Mouse (Mus musculus) megakaryocyte-erythroid progenitor cell, adult 5 weeks (primary cell): Measurements from ENCODE around the gene Gfap. TPM values are rescaled to one million over a fixed set of nuclear protein-coding genes. Genes with fewer than 3 reads are reported as not detected.

Source experiments
- polyA plus RNA-seq: library from polyadenylated mRNA; stranded (reverse); fragments of >175 nt; gene quantifications from 2 replicates; pipeline ENCODE4 v1.2.3, GENCODE M21; 2012

Gene Gfap
- polyA plus RNA-seq: 0.02 and 0.06 TPM in 2 replicates

GRCm38 (mm10) chr11:102900763-102901162 lies at the start of gene Gfap:
Gfap (minus strand) TSS chr11:102900912.

DNA sequence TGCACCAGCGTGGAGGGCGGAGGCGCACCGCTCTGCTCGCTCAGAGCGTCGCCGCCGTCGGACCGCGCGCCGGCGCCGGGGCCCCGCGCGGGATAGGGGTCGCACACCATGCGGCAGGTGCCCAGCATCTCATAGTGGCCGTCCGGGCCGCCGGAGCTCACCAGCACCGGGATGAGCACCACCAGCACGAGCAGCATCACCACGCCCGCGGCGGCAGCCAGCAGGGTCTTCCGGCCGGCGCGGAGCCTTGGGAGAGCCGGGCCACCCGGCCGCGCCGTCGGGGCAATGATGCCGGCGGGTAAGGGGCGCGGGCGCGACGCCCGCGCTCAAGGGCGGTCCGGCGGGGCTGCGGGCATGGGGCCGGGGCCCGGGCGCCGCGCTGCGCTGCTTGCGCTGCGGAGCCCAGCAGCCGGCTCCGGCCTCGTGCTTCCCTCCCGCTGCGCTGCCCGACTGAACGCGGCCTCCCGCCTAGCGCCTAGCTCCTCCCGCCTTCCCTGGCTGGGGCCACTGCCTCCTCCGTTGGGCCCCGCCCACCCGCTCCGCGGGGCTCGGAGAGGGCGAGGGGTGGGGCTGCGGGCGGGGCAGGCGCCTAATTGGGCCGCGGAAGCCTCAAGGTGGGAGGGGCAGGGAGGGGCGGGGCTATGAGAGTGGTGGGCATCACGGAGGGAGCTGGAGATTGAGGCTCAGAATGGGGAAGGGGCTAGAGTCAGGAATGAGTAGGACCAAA lies 45.7 kb upstream of the Gfap start, which contains the start of gene C1ql1:
Gene C1ql1 (minus strand): TSS at position 424 of the 727 bp plus-strand sequence.

GRCm38 (mm10) chr11:102924557-102925350 lies 24.0 kb upstream of the Gfap start, which contains the start of gene Kif18b:
Kif18b (minus strand) TSS chr11:102925124.

DNA sequence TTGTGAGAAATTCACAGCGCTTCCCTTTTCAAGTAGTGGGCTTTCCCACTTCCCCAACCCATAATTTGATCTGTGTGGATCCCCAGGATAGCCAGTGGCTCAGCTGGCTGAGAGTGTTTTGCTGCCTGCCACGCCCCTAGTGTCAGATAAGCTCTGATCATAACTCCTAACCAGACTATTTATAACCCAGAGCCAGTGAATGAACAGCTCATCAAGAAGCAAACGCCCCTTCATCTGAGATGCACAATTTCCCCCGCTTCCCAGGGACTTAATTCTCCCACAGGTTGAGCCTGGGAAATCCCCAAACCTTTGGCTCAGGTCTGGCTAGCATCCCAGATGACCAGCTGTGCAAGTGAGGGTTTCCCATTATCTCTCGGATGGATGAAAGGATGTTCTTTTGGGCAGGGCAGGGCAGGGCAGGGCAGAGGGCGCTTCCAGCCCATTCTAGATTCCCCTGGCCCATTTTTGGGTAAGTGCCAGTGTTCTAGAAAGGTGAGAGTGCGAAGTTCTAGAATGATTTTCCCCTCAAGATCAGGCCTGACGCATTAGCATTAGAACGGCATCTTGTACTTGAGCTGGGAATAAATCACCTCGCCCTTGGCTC lies 16.0 kb downstream of the Gfap start, which contains the start of gene Fam187a:
Gene Fam187a (plus strand): TSS at position 554 of the 604 bp plus-strand sequence.

DNA sequence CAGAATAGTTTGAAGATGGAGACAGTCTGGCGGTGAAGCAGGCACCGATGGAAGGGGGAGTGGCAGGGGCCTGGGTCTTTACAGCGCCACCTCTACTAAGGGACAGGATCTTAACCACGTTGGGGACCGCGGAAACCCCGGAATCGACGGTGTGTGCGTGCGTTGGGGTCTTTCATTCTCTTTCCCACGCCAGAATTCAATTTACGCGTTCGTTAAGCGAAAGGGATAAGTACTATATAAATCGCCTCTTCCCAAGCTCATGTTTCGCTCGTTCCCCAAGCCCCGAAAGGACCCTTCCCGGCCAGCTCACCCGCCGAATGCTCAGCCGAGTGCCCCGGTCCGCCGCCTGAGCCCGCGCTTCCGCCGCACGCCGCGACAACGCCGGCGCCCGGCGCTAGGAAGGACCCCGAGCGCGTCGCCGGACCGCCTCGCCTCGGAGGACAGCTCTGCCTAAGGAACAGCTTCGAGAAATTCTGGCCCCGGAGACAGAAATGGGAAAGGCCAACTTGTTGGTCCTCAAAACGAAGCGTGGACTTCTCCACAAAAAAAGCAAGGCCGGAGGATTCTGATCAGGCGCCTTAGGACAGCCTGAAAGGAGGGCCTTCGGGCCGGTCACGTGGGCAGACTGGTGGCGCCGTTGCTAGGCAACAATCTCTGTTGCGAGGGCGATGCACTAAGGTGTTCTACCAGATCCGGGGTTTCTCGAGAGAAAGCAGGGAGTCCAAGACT lies 20.0 kb downstream of the Gfap start, which contains the start of the genes Eftud2 and Ccdc103:
Gene Eftud2 (minus strand): TSS at position 401 of the 729 bp plus-strand sequence.
Gene Ccdc103 (plus strand): TSS at position 620 of the 729 bp plus-strand sequence.

Other genes with a start within 250 kb of the Gfap start
- gene Meioc, start 237.2 kb downstream of the Gfap start, polyA plus RNA-seq: not detected in 2 replicates
- gene Ccdc43, start 203.1 kb downstream of the Gfap start, polyA plus RNA-seq: 8.7 and 9.4 TPM in 2 replicates
- 4.3 and 8.7 TPM in 2 replicates for gene Adam11, start 139.5 kb downstream of the Gfap start, polyA plus RNA-seq
- gene Gjc1, start 81.2 kb downstream of the Gfap start, polyA plus RNA-seq: not detected in 2 replicates
- gene Higd1b, start 65.1 kb downstream of the Gfap start, polyA plus RNA-seq: not detected in 2 replicates
- 180 and 239 TPM in 2 replicates for gene Eftud2, start 19.9 kb downstream of the Gfap start, polyA plus RNA-seq
- 0.19 TPM in 1 of 2 replicates, not detected in the other for gene Ccdc103, start 19.7 kb downstream of the Gfap start, polyA plus RNA-seq
- gene Fam187a, start 15.7 kb downstream of the Gfap start, polyA plus RNA-seq: not detected in 2 replicates
- 19.7 and 21.6 TPM in 2 replicates for gene Kif18b, start 24.2 kb upstream of the Gfap start, polyA plus RNA-seq
- 0.06 and 0.60 TPM in 2 replicates for gene C1ql1, start 45.8 kb upstream of the Gfap start, polyA plus RNA-seq
- 8.9 and 14.0 TPM in 2 replicates for gene Nmt1, start 127.3 kb upstream of the Gfap start, polyA plus RNA-seq
- 91.4 and 99.8 TPM in 2 replicates for gene Dcakd, start 127.4 kb upstream of the Gfap start, polyA plus RNA-seq
- 0.39 and 1.1 TPM in 2 replicates for gene Plcd3, start 200.7 kb upstream of the Gfap start, polyA plus RNA-seq
- 12.1 TPM in 2 replicates for gene Acbd4, start 200.8 kb upstream of the Gfap start, polyA plus RNA-seq
- 41.2 and 64.6 TPM in 2 replicates for gene Hexim1, start 215.3 kb upstream of the Gfap start, polyA plus RNA-seq
- gene Hexim2, start 231.5 kb upstream of the Gfap start, polyA plus RNA-seq: 8.2 and 8.4 TPM in 2 replicates